In the genomic region with DNA sequence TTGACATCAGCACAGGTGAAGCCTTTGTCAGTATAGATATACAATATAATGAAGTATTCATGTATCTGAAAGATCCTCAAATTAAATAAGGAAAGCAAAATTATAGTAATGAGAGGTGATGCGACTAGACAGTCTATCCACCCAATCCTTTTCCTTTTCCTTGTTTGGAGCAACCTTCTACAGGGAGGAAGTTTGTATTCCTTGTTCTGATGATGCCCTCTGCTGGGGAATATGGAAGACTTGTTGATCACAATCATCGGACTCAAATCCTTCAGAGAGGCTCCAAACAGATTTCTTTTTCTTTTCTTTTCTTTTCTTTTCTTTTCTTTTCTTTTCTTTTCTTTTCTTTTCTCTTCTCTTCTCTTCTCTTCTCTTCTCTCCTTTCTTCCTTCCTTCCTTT, we compare ENCODE assay signal across 7 mouse cellular contexts.
DNase-seq lines count a peak whose midpoint lies in the region.

No protein-coding gene starts in this region.

- DNase-seq in kidney, adult 9 months = peak; percentile 46
- DNase-seq in kidney, postnatal 4 days = no peak
- DNase-seq in 3T3-L1 (ENCODE audit: low read depth, low spot score) (peak; percentile 80), 416B (ENCODE audit: low read depth) (peak; percentile 32)
- DNase-seq in forelimb bud, embryonic 11.5 days (ENCODE audit: low read depth, low spot score) = peak; percentile 40
- no peak for DNase-seq in B cell, adult 2 months
- no peak for DNase-seq in left cerebral cortex, adult 11 months (ENCODE audit: low spot score)

Comparison
In these comparisons a context has a peak if more than half of its experiments do, and no peak if none do; other contexts are left out.
1. DNase-seq: peak in kidney, adult 9 months (single experiment), 3T3-L1 (single experiment), 416B (single experiment) and forelimb bud, embryonic 11.5 days (single experiment); none in kidney, postnatal 4 days (0 of 2), B cell, adult 2 months (0 of 2) and left cerebral cortex, adult 11 months (single experiment).